Mouse (Mus musculus) embryonic fibroblast, embryonic 13.5 days (primary cell): ENCODE measurements around the gene Nckap1l.

Source experiments
- CTCF ChIP-seq: IDR thresholded peaks from 2 replicates; pipeline ENCODE4 v1.5.1; 2011; ENCODE audit warnings: mild to moderate bottlenecking, control low read depth, low read length, moderate library complexity, borderline replicate concordance; ENCODE audit not compliant: insufficient read depth
- POLR2A ChIP-seq: IDR thresholded peaks from 2 replicates; pipeline ENCODE4 v1.6.1; 2011; ENCODE audit warnings: low read depth, mild to moderate bottlenecking, control low read depth, low read length, moderate library complexity

DNA sequence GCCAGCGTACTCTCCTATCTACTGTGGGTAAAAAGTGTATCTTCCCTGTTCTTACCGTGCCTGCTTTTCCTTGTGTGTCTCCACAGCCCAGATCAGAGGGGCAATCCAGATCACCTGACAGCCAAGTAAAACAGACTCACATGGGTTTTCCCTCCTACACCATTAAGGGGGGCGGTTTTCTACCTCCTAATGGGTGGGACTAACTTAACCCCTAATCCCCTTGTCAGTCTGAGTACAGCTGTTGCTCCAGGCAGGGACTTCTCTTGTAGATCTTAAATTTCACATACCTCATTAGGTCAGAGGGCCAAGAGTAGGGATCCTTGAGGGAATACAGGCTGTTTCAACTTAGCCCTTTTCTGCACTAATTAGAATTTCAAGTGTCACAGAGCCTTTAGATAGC, 44.6 kb downstream of the Nckap1l start:
- TF ChIP-seq POLR2A (no peak), CTCF (no peak)
